Mouse (Mus musculus): ENCODE measurements around the gene Tm2d1.
A peak's percentile ranks its signal among the peaks of the same experiment; 100 is the strongest.

Tm2d1 gene

GRCm38 (mm10) chr4:98321371-98322111, 61.6 kb downstream of the Tm2d1 start:
- DNase-seq: peak; percentile 56

- no peak for DNase-seq
These were observed 64.3 kb downstream of the Tm2d1 start for GRCm38 (mm10) chr4:98318769-98319168.

DNA sequence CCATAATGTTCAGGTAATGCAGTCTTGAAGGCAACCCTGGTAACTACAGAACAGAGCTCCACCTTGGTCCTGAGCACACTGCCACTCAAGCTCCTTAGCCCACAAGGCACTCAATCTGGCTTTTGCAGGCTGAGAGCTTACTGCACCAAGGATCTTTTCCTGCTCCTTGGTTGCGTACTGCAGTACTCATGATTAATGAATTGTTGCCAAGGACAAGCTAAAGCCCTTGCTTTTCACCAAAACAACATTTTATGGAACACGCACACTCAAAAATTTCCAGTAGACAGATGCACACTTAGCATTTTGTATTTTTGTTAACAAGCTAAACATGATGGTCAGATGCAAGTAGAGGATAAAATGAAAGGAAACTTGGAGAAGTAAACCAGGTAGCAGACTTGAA, 66.0 kb downstream of the Tm2d1 start:
- DNase-seq: no peak
